Mouse (Mus musculus) E14TG2a.4 (cell line): ENCODE data around the gene Dis3l2.

Source experiments
- CTCF ChIP-seq: conservative IDR thresholded peaks from 2 replicates; pipeline ENCODE4 v1.5.1; 2014; ENCODE audit warnings: low read length
- NANOG ChIP-seq: IDR thresholded peaks from 2 replicates; pipeline ENCODE4 v1.6.1; 2014; ENCODE audit warnings: borderline replicate concordance, low read length, mixed read lengths

- TF ChIP-seq CTCF, result no peak
- TF ChIP-seq NANOG, result no peak
Observed at GRCm38 (mm10) chr1:87028786-87029185, 325.2 kb downstream of the Dis3l2 start.
